In genomic region chr9:114088885-114089284, GRCm38 (mm10) we compare ENCODE assay signal across 2 mouse cellular contexts. TPM values are rescaled to one million over a fixed set of nuclear protein-coding genes. Genes with fewer than 3 reads are reported as not detected.
"Had no signal": no experiment of that assay in that cellular context is flagged by ENCODE, and none has a peak within 500 bp of the region (broad histone marks: within the 10 kb centered on the region; RNA-seq: fewer than 3 reads in every experiment).

No protein-coding gene starts in this region.

RNA-seq across cellular contexts. Expression of gene Susd5, which starts 31.9 kb away (rescaled TPM):
- total RNA-seq: liver, adult 2 months; monocyte, adult 5-6 weeks had no signal

RNA-seq across cellular contexts. Expression of gene Fbxl2, which starts 42.9 kb away (rescaled TPM):
- total RNA-seq: liver, adult 2 months had no signal
